Mouse (Mus musculus): ENCODE results near the gene Hcar2. TPM values are rescaled to one million over a fixed set of nuclear protein-coding genes. Genes with fewer than 3 reads are reported as not detected.

Gene Hcar2
- polyA plus RNA-seq, 1 experiment from 2014 or later = not detected

DNA sequence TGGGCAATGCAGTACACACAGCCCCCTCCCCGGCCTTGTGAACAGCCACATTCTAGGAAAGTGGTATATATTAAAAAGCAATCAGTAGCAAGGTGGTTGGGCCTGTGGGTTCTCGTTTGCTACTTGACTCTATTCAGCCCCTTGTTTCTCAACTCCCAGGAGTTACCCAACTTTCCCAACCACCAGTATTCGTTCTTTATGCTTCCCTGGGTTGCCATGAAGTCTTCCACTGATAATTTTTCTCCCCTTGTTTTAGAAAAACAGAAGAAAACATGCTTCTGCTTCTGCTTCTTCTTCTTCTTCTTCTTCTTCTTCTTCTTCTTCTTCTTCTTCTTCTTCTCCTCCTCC, 22.4 kb downstream of the Hcar2 start:
- H3K4me1 ChIP-seq (ENCODE audit: control insufficient read depth in 2 of 2, insufficient read depth in 2 of 2, low read length in 2 of 2) = peaks cover 2 to 8% of the 10 kb centered on the region in 2 experiments; a peak in 1 of 4 replicates
- no peaks in the 10 kb centered on the region for H3K36me3 ChIP-seq (ENCODE audit: control insufficient read depth, insufficient read depth, low read length)
- H3K27ac ChIP-seq (replicated peaks in 1 of 2; ENCODE audit: control insufficient read depth in 1 of 2, insufficient read depth in 1 of 2, low read depth in 2 of 2, low read length in 2 of 2) = no peak overlapping the region
- no peak overlapping the region for H3K9ac ChIP-seq (ENCODE audit: low read length)
- 83% methylated on average over 3 of the region's 3 CpGs for WGBS
- H3K27me3 ChIP-seq (ENCODE audit: control insufficient read depth, insufficient read depth, low read length) = no peaks in the 10 kb centered on the region
- no peak overlapping the region for H3K4me2 ChIP-seq (ENCODE audit: low read length)
- no peak for ATAC-seq (ENCODE audit: insufficient number of reproducible peaks, insufficient read depth, low FRiP score, low read depth)
- no peak overlapping the region for H3K4me3 ChIP-seq (ENCODE audit: control insufficient read depth in 1 of 2, insufficient read depth in 1 of 2, low read depth in 1 of 2, low read length in 2 of 2)
- H3K9me3 ChIP-seq (ENCODE audit: control insufficient read depth, low read length) = no peaks in the 10 kb centered on the region

- Histone ChIP-seq H3K27me3 (ENCODE audit: control insufficient read depth, insufficient read depth, low read length) (no peaks in the 10 kb centered on the region), H3K27ac (replicated peaks in 1 of 2; ENCODE audit: control insufficient read depth in 1 of 2, insufficient read depth in 1 of 2, low read depth in 2 of 2, low read length in 2 of 2) (no peak overlapping the region), H3K4me3 (ENCODE audit: control insufficient read depth in 1 of 2, insufficient read depth in 1 of 2, low read depth in 1 of 2, low read length in 2 of 2) (no peak overlapping the region), H3K4me1 (ENCODE audit: control insufficient read depth in 2 of 2, insufficient read depth in 2 of 2, low read length in 2 of 2) (peaks cover 2 to 8% of the 10 kb centered on the region in 2 experiments; a peak in 1 of 4 replicates), H3K9ac (ENCODE audit: low read length) (no peak overlapping the region), H3K9me3 (ENCODE audit: control insufficient read depth, low read length) (no peaks in the 10 kb centered on the region), H3K36me3 (ENCODE audit: control insufficient read depth, insufficient read depth, low read length) (no peaks in the 10 kb centered on the region), H3K4me2 (ENCODE audit: low read length) (no peak overlapping the region; the same call in 1 of the 2 replicates)
- WGBS = 50% methylated on average over 11 of the region's 11 CpGs
- ATAC-seq (ENCODE audit: insufficient number of reproducible peaks, insufficient read depth, low FRiP score, low read depth) = no peak
Measured at GRCm38 (mm10) chr5:123842221-123842934, 22.9 kb downstream of the Hcar2 start.

- H3K4me1 ChIP-seq (ENCODE audit: control insufficient read depth in 2 of 2, insufficient read depth in 2 of 2, low read length in 2 of 2) = peaks cover 2 to 5% of the 10 kb centered on the region in 2 experiments; a peak in 1 of 4 replicates
- no peak for ATAC-seq (ENCODE audit: insufficient number of reproducible peaks, insufficient read depth, low FRiP score, low read depth)
- no peak overlapping the region for H3K4me3 ChIP-seq (ENCODE audit: control insufficient read depth in 1 of 2, insufficient read depth in 1 of 2, low read depth in 1 of 2, low read length in 2 of 2)
- no peak overlapping the region for H3K4me2 ChIP-seq (ENCODE audit: low read length)
- no peaks in the 10 kb centered on the region for H3K36me3 ChIP-seq (ENCODE audit: control insufficient read depth, insufficient read depth, low read length)
- no peak overlapping the region for H3K27ac ChIP-seq (replicated peaks in 1 of 2; ENCODE audit: control insufficient read depth in 1 of 2, insufficient read depth in 1 of 2, low read depth in 2 of 2, low read length in 2 of 2)
- 46% methylated on average over 4 of the region's 4 CpGs for whole genome bisulfite sequencing
- no peaks in the 10 kb centered on the region for H3K9me3 ChIP-seq (ENCODE audit: control insufficient read depth, low read length)
- H3K9ac ChIP-seq (ENCODE audit: low read length) = no peak overlapping the region
- H3K27me3 ChIP-seq (ENCODE audit: control insufficient read depth, insufficient read depth, low read length) = no peaks in the 10 kb centered on the region
Measured at GRCm38 (mm10) chr5:123837371-123837770, 27.9 kb downstream of the Hcar2 start.

DNA sequence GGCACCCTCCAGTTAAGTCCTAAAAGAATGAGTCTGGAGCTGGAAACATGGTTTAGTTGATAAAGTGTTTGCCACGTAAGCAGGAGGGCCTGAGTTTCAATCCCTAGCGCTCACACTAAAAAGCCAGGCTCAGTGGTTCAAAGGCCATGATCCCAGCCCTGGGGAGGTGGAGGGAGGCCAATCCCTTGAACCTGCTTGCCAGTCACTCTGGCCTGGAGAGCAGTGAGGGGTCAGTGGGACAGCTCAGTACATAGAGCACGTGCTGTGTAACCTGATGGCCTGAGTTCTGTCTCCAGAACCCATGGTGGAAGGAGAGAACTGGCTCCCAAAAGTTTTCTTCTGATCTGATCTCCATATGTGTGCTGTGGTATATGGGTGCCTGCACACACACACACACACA, 30.5 kb downstream of the Hcar2 start:
- no peaks in the 10 kb centered on the region for H3K4me1 ChIP-seq (ENCODE audit: control insufficient read depth in 2 of 2, insufficient read depth in 2 of 2, low read length in 2 of 2)
- no peak overlapping the region for H3K9ac ChIP-seq (ENCODE audit: low read length)
- H3K4me3 ChIP-seq (ENCODE audit: control insufficient read depth in 1 of 2, insufficient read depth in 1 of 2, low read depth in 1 of 2, low read length in 2 of 2) = no peak overlapping the region
- H3K4me2 ChIP-seq (ENCODE audit: low read length) = no peak overlapping the region
- WGBS = 80% methylated on average over 3 of the region's 3 CpGs
- no peaks in the 10 kb centered on the region for H3K36me3 ChIP-seq (ENCODE audit: control insufficient read depth, insufficient read depth, low read length)
- ATAC-seq (ENCODE audit: insufficient number of reproducible peaks, insufficient read depth, low FRiP score, low read depth) = no peak
- no peak overlapping the region for H3K27ac ChIP-seq (replicated peaks in 1 of 2; ENCODE audit: control insufficient read depth in 1 of 2, insufficient read depth in 1 of 2, low read depth in 2 of 2, low read length in 2 of 2)
- H3K9me3 ChIP-seq (ENCODE audit: control insufficient read depth, low read length) = no peaks in the 10 kb centered on the region
- H3K27me3 ChIP-seq (ENCODE audit: control insufficient read depth, insufficient read depth, low read length) = no peaks in the 10 kb centered on the region

DNA sequence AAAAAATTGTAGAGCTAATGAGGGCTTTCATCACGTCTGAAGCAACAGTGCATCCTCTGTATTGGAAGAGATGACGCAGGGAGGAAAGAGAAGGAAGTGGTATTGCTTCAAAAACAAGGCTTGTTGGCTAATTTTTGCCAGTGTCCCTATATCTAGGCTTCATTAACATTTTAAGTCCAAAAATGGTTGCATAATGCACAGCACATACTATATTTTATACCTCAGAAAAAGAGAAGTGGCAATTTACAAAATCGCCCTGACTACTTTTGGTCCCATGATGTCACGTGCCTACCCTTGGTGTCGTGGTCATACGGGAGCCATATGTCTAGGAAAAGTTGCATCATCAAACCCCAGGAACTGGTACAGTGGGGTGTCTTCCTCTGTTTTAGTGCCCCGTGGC, 33.0 kb downstream of the Hcar2 start:
- Histone ChIP-seq H3K27ac (replicated peaks in 1 of 2; ENCODE audit: control insufficient read depth in 1 of 2, insufficient read depth in 1 of 2, low read depth in 2 of 2, low read length in 2 of 2) (no peak overlapping the region), H3K36me3 (ENCODE audit: control insufficient read depth, insufficient read depth, low read length) (no peaks in the 10 kb centered on the region), H3K9me3 (ENCODE audit: control insufficient read depth, low read length) (no peaks in the 10 kb centered on the region), H3K9ac (ENCODE audit: low read length) (no peak overlapping the region), H3K4me3 (ENCODE audit: control insufficient read depth in 1 of 2, insufficient read depth in 1 of 2, low read depth in 1 of 2, low read length in 2 of 2) (no peak overlapping the region), H3K27me3 (ENCODE audit: control insufficient read depth, insufficient read depth, low read length) (no peaks in the 10 kb centered on the region), H3K4me2 (ENCODE audit: low read length) (no peak overlapping the region), H3K4me1 (ENCODE audit: control insufficient read depth in 2 of 2, insufficient read depth in 2 of 2, low read length in 2 of 2) (no peaks in the 10 kb centered on the region)
- 84% methylated on average over 7 of the region's 7 CpGs for WGBS
- no peak for ATAC-seq (ENCODE audit: insufficient number of reproducible peaks, insufficient read depth, low FRiP score, low read depth)

DNA sequence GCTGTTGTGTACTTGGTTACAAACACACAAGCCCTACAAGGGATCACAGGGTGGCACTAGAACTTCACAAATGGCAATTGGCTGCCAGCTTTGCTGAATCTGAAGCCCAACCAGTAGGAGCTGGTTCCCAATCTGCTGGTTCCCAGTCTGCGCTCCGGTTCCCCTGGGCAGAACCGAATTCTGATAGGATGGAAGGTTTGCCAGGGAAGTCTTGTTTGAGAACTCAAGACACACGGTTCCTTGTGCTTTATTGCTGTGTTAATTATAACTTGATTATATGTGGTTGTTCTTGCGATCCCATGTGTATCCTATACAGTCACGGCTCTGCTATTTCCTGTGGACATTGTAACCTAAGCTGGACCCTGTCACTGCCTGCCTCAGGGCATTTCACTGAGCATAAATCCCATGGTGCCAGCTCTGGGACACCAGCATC, 37.6 kb downstream of the Hcar2 start:
- Histone ChIP-seq H3K9me3 (ENCODE audit: control insufficient read depth, low read length) (no peaks in the 10 kb centered on the region), H3K27ac (replicated peaks in 1 of 2; ENCODE audit: control insufficient read depth in 1 of 2, insufficient read depth in 1 of 2, low read depth in 2 of 2, low read length in 2 of 2) (no peak overlapping the region), H3K9ac (ENCODE audit: low read length) (no peak overlapping the region), H3K4me3 (ENCODE audit: control insufficient read depth in 1 of 2, insufficient read depth in 1 of 2, low read depth in 1 of 2, low read length in 2 of 2) (no peak overlapping the region), H3K4me2 (ENCODE audit: low read length) (no peak overlapping the region), H3K27me3 (ENCODE audit: control insufficient read depth, insufficient read depth, low read length) (no peaks in the 10 kb centered on the region), H3K36me3 (ENCODE audit: control insufficient read depth, insufficient read depth, low read length) (peaks cover 4% of the 10 kb centered on the region; the same call in 1 of the 2 replicates), H3K4me1 (ENCODE audit: control insufficient read depth in 2 of 2, insufficient read depth in 2 of 2, low read length in 2 of 2) (no peaks in the 10 kb centered on the region)
- 63% methylated on average over 6 of the region's 6 CpGs for WGBS
- ATAC-seq (ENCODE audit: insufficient number of reproducible peaks, insufficient read depth, low FRiP score, low read depth) = no peak

GRCm38 (mm10) chr5:123822706-123823105, 42.6 kb downstream of the Hcar2 start:
- Histone ChIP-seq H3K9me3 (ENCODE audit: control insufficient read depth, low read length) (no peaks in the 10 kb centered on the region), H3K27ac (replicated peaks in 1 of 2; ENCODE audit: control insufficient read depth in 1 of 2, insufficient read depth in 1 of 2, low read depth in 2 of 2, low read length in 2 of 2) (no peak overlapping the region), H3K4me2 (ENCODE audit: low read length) (no peak overlapping the region), H3K9ac (ENCODE audit: low read length) (no peak overlapping the region), H3K36me3 (ENCODE audit: control insufficient read depth, insufficient read depth, low read length) (peaks cover 42% of the 10 kb centered on the region), H3K27me3 (ENCODE audit: control insufficient read depth, insufficient read depth, low read length) (no peaks in the 10 kb centered on the region), H3K4me3 (ENCODE audit: control insufficient read depth in 1 of 2, insufficient read depth in 1 of 2, low read depth in 1 of 2, low read length in 2 of 2) (no peak overlapping the region), H3K4me1 (ENCODE audit: control insufficient read depth in 2 of 2, insufficient read depth in 2 of 2, low read length in 2 of 2) (no peaks in the 10 kb centered on the region)
- WGBS = 71% methylated on average over 7 of the region's 7 CpGs
- no peak for ATAC-seq (ENCODE audit: insufficient number of reproducible peaks, insufficient read depth, low FRiP score, low read depth)

- H3K4me2 ChIP-seq (ENCODE audit: low read length) = no peak overlapping the region
- H3K36me3 ChIP-seq (ENCODE audit: control insufficient read depth, insufficient read depth, low read length) = peaks cover 49% of the 10 kb centered on the region
- no peak for ATAC-seq (ENCODE audit: insufficient number of reproducible peaks, insufficient read depth, low FRiP score, low read depth)
- H3K27ac ChIP-seq (replicated peaks in 1 of 2; ENCODE audit: control insufficient read depth in 1 of 2, insufficient read depth in 1 of 2, low read depth in 2 of 2, low read length in 2 of 2) = no peak overlapping the region
- H3K9ac ChIP-seq (ENCODE audit: low read length) = no peak overlapping the region
- no peak overlapping the region for H3K4me3 ChIP-seq (ENCODE audit: control insufficient read depth in 1 of 2, insufficient read depth in 1 of 2, low read depth in 1 of 2, low read length in 2 of 2)
- H3K4me1 ChIP-seq (ENCODE audit: control insufficient read depth in 2 of 2, insufficient read depth in 2 of 2, low read length in 2 of 2) = no peaks in the 10 kb centered on the region
- no peaks in the 10 kb centered on the region for H3K27me3 ChIP-seq (ENCODE audit: control insufficient read depth, insufficient read depth, low read length)
- 90% methylated on average over 3 of the region's 3 CpGs for WGBS
- H3K9me3 ChIP-seq (ENCODE audit: control insufficient read depth, low read length) = no peaks in the 10 kb centered on the region
Measured at GRCm38 (mm10) chr5:123821264-123821571, 44.1 kb downstream of the Hcar2 start.
